Mouse (Mus musculus) midbrain, embryonic 13.5 days (tissue): ENCODE data around the gene Efs. TPM values are rescaled to one million over a fixed set of nuclear protein-coding genes. Genes with fewer than 3 reads are reported as not detected.
A peak's percentile ranks its signal among the peaks of the same experiment; 100 is the strongest.
"Not testable (repeated sequence)": the region's sequence is repeated elsewhere in the genome, so short reads cannot be mapped to it uniquely, and the experiment has no call there.

Source experiments
- ATAC-seq: fragments of 200-750 bp; cut with Nextera tagmentation; 2 replicates; pipeline ENCODE4 v1.8.0; 2017; ENCODE audit warnings: mild to moderate bottlenecking, moderate TSS enrichment, moderate library complexity
- H3K27ac ChIP-seq: fragments of 300-500 bp; sonication (generic); 2 replicates; pipeline ENCODE4 v1.5.1; 2015; ENCODE audit warnings: inconsistent platforms, mild to moderate bottlenecking, moderate library complexity
- H3K27me3 ChIP-seq: fragments of 300-500 bp; sonication (generic); 2 replicates; pipeline ENCODE4 v1.6.1; 2015; ENCODE audit warnings: mild to moderate bottlenecking, inconsistent platforms
- H3K36me3 ChIP-seq: fragments of 300-500 bp; sonication (generic); 2 replicates; pipeline ENCODE4 v1.6.1; 2015; ENCODE audit warnings: mild to moderate bottlenecking, inconsistent platforms
- H3K4me1 ChIP-seq: fragments of 300-500 bp; sonication (generic); replicated peaks from 2 replicates; pipeline ENCODE4 v1.6.1; 2015; ENCODE audit warnings: inconsistent platforms
- H3K4me2 ChIP-seq: fragments of 300-500 bp; sonication (generic); replicated peaks from 2 replicates; pipeline ENCODE4 v1.6.1; 2015; ENCODE audit warnings: moderate library complexity, mild to moderate bottlenecking, inconsistent platforms
- H3K4me3 ChIP-seq: fragments of 300-500 bp; sonication (generic); replicated peaks from 2 replicates; pipeline ENCODE4 v1.5.1; 2015; ENCODE audit warnings: mild to moderate bottlenecking, inconsistent platforms
- H3K9ac ChIP-seq: fragments of 300-500 bp; sonication (generic); replicated peaks from 2 replicates; pipeline ENCODE4 v1.6.1; 2015; ENCODE audit warnings: mild to moderate bottlenecking, inconsistent platforms
- H3K9me3 ChIP-seq: fragments of 300-500 bp; sonication (generic); 2 replicates; pipeline ENCODE4 v1.6.1; 2016; ENCODE audit warnings: mild to moderate bottlenecking, inconsistent platforms
- WGBS: fragments of 180-500 bp; shearing (Covaris S2); methylation state at CpG from one replicate; pipeline ENCODE4 v1.1.7; 2015; 5-methylcytosine and 5-hydroxymethylcytosine counted together
- polyA plus RNA-seq: library from polyadenylated mRNA; unstranded; fragments of >200 nt; fragmentation: Nextera tagmentation; extraction: Ambion mirVana; gene quantifications from 2 replicates; pipeline ENCODE4 v1.2.1, GENCODE M21; 2015

Efs gene
- 18.0 and 21.6 TPM in 2 replicates for polyA plus RNA-seq

- peak within 1 kb of the TSS; percentile 54 for H3K4me3 ChIP-seq
- H3K36me3 ChIP-seq = peaks cover 16% of the 10 kb centered on the region
- ATAC-seq = peak; percentile 68
- H3K9ac ChIP-seq = peak within 1 kb of the TSS; percentile 73
- WGBS = under 1% methylated on average over 53 of the region's 57 CpGs
- peaks cover 44% of the 10 kb centered on the region for H3K4me1 ChIP-seq
- H3K4me2 ChIP-seq = peak within 1 kb of the TSS; percentile 69
- H3K27ac ChIP-seq = peak within 1 kb of the TSS; percentile 91
- no peaks in the 10 kb centered on the region for H3K27me3 ChIP-seq
- peaks cover 15% of the 10 kb centered on the region for H3K9me3 ChIP-seq
Measured at GRCm38 (mm10) chr14:54925349-54926342, at the start of gene Efs. Gene Efs (minus strand): TSS chr14:54926126.

- Histone ChIP-seq H3K27me3 (0 out of 2 replicates have a peak, but pooled peaks cover 2% of the 10 kb centered on the region), H3K27ac (peak overlapping the region; percentile 80), H3K9me3 (no peaks in the 10 kb centered on the region), H3K9ac (no peak overlapping the region), H3K36me3 (no peaks in the 10 kb centered on the region), H3K4me2 (no peak overlapping the region), H3K4me3 (no peak overlapping the region), H3K4me1 (peaks cover 12% of the 10 kb centered on the region)
- peak; percentile 25; the same call in 1 of the 2 replicates for ATAC-seq
- 70% methylated on average over 6 of the region's 6 CpGs for WGBS
Measured at GRCm38 (mm10) chr14:54974068-54974791, 48.3 kb upstream of the Efs start.

DNA sequence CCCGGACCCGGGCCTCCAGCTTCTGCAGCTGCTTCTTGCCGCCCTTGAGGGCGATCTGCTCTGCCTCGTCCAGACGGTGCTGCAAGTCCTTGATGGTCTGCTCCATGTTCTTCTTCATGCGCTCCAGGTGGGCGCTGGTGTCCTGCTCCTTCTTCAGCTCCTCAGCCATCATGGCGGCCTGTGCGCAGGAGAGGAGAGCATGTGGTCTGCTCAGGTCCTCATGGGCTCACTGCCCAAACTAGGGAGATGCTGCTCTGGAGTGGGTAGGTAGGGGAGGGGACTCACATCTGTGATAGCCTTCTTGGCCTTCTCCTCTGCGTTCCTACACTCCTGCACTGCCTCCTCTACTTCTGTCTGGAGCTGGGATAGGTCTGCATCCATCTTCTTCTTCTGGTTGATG lies 46.9 kb upstream of the Efs start:
- ATAC-seq, H3K36me3 ChIP-seq, H3K27me3 ChIP-seq, H3K27ac ChIP-seq, H3K9me3 ChIP-seq, H3K9ac ChIP-seq, H3K4me2 ChIP-seq, H3K4me3 ChIP-seq: not testable (repeated sequence)
- WGBS = 96% methylated on average over 7 of the region's 11 CpGs
- H3K4me1 ChIP-seq = peaks cover 12% of the 10 kb centered on the region

DNA sequence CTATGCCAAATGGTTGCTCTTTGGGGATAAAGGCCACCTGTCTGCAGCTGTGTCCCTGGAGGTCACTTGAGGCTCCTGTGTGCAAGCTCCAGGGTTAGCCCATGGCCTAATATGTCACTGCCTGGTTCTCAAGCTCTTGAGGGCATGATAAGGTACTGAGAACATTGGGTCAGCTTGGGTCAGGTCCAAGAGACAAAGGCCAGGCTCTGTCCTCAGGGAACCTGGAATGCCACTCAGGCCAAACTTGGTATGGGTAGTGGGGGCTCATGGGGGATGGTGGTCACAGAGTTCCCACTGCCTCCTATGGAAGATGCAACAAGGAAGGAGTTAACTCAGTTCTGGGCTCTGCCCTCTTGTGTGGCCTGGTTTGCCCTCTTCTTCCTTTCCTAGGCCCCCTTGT lies 42.4 kb upstream of the Efs start:
- Histone ChIP-seq H3K4me2 (no peak overlapping the region), H3K27me3 (0 out of 2 replicates have a peak, but pooled peaks cover 2% of the 10 kb centered on the region), H3K4me3 (no peak overlapping the region), H3K36me3 (no peaks in the 10 kb centered on the region), H3K9me3 (no peaks in the 10 kb centered on the region), H3K9ac (no peak overlapping the region), H3K27ac (no peak overlapping the region), H3K4me1 (no peaks in the 10 kb centered on the region)
- ATAC-seq = no peak

DNA sequence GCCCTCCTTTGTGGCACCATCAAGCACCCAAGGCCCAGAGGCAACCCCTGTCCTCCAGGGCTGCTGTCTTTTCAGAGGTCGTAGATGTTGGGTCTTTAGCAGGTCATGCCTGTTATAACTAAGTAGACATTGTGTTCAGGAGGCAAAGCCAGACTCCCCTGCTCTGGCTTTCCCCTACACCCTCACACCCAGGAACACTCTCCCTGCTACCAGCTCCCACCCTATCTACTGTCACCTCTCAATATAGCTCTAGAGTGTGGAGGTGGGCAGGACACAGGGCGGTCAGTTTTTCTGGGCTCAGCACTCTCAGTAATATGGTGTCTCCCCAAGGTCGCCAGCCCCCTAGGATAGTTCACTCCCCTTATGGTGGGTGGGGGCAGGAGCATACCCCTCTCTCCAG lies 41.9 kb upstream of the Efs start:
- no peak overlapping the region for H3K4me2 ChIP-seq
- ATAC-seq = no peak
- 95% methylated on average over 3 of the region's 3 CpGs for WGBS
- no peaks in the 10 kb centered on the region for H3K4me1 ChIP-seq
- 0 out of 2 replicates have a peak, but pooled peaks cover 2% of the 10 kb centered on the region for H3K27me3 ChIP-seq
- no peak overlapping the region for H3K4me3 ChIP-seq
- H3K36me3 ChIP-seq = no peaks in the 10 kb centered on the region
- no peak overlapping the region for H3K9ac ChIP-seq
- no peaks in the 10 kb centered on the region for H3K9me3 ChIP-seq
- H3K27ac ChIP-seq = no peak overlapping the region

GRCm38 (mm10) chr14:54966320-54966977 lies 40.5 kb upstream of the Efs start, which contains the start of gene Myh6:
Gene Myh6 (minus strand): TSS chr14:54966927.
- Histone ChIP-seq H3K9me3 (no peaks in the 10 kb centered on the region), H3K27me3 (0 out of 2 replicates have a peak, but pooled peaks cover 2% of the 10 kb centered on the region), H3K9ac (no peak within 1 kb of the TSS), H3K4me3 (no peak within 1 kb of the TSS), H3K4me2 (no peak within 1 kb of the TSS), H3K4me1 (no peaks in the 10 kb centered on the region), H3K36me3 (no peaks in the 10 kb centered on the region), H3K27ac (no peak within 1 kb of the TSS)
- WGBS = 83% methylated on average over 7 of the region's 7 CpGs
- no peak for ATAC-seq

GRCm38 (mm10) chr14:54965631-54966030 lies 39.7 kb upstream of the Efs start:
- no peak overlapping the region for H3K4me3 ChIP-seq
- WGBS = 80% methylated on average over 6 of the region's 6 CpGs
- no peaks in the 10 kb centered on the region for H3K9me3 ChIP-seq
- H3K4me2 ChIP-seq = no peak overlapping the region
- H3K4me1 ChIP-seq = no peaks in the 10 kb centered on the region
- H3K9ac ChIP-seq = no peak overlapping the region
- no peak overlapping the region for H3K27ac ChIP-seq
- ATAC-seq = no peak
- H3K36me3 ChIP-seq = no peaks in the 10 kb centered on the region
- 0 out of 2 replicates have a peak, but pooled peaks cover 2% of the 10 kb centered on the region for H3K27me3 ChIP-seq

DNA sequence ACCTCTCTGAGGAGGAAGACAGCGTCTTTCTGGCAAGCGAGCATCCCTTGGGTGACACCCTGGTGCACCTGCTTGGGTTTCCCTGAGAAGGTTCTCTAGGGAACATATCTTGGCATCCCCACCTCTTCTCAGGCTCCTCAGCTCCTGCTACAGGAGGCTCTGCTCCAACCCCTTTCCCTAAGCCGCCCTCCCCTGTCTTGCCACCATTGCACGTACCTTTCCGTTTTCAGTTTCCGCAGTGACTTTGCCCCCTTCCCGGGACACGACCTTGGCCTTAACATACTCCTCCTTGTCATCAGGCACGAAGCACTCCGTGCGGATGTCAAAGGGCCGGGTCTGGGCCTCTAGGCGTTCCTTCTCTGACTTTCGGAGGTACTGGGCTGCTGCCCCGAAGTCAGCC lies 39.1 kb upstream of the Efs start:
- H3K9me3 ChIP-seq = no peaks in the 10 kb centered on the region
- H3K36me3 ChIP-seq = no peaks in the 10 kb centered on the region
- no peak overlapping the region for H3K27ac ChIP-seq
- H3K4me3 ChIP-seq = no peak overlapping the region
- H3K9ac ChIP-seq = no peak overlapping the region
- ATAC-seq = no peak
- H3K4me2 ChIP-seq = no peak overlapping the region
- H3K4me1 ChIP-seq = no peaks in the 10 kb centered on the region
- 86% methylated on average over 15 of the region's 15 CpGs for WGBS
- no peaks in the 10 kb centered on the region for H3K27me3 ChIP-seq

DNA sequence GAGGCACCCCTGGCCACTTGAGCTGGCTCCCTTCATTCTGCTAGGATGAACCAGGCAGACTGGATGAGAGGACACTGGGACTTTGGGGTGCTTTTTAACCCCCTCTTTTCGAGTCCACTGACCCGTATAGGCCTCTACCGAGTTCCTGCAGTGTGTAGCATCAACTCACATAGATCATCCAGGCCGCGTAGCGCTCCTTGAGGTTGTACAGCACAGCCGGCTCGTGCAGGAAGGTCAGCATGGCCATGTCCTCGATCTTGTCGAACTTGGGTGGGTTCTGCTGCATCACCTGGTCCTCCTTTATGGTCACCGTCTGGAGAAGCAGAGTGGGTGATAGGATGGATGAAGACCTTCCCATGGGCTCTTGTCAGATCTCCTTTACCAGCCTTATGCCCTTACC lies 37.8 kb upstream of the Efs start:
- H3K4me1 ChIP-seq = no peaks in the 10 kb centered on the region
- 89% methylated on average over 11 of the region's 11 CpGs for WGBS
- no peak for ATAC-seq
- no peak overlapping the region for H3K27ac ChIP-seq
- H3K4me2 ChIP-seq = no peak overlapping the region
- H3K4me3 ChIP-seq = no peak overlapping the region
- H3K9ac ChIP-seq = no peak overlapping the region
- no peaks in the 10 kb centered on the region for H3K9me3 ChIP-seq
- no peaks in the 10 kb centered on the region for H3K36me3 ChIP-seq
- H3K27me3 ChIP-seq = no peaks in the 10 kb centered on the region

GRCm38 (mm10) chr14:54962714-54963113 lies 36.8 kb upstream of the Efs start:
- no peaks in the 10 kb centered on the region for H3K36me3 ChIP-seq
- H3K9me3 ChIP-seq = no peaks in the 10 kb centered on the region
- no peaks in the 10 kb centered on the region for H3K4me1 ChIP-seq
- no peaks in the 10 kb centered on the region for H3K27me3 ChIP-seq
- H3K4me3 ChIP-seq = no peak overlapping the region
- no peak overlapping the region for H3K4me2 ChIP-seq
- ATAC-seq = no peak
- 85% methylated on average over 7 of the region's 7 CpGs for WGBS
- no peak overlapping the region for H3K9ac ChIP-seq
- H3K27ac ChIP-seq = no peak overlapping the region

DNA sequence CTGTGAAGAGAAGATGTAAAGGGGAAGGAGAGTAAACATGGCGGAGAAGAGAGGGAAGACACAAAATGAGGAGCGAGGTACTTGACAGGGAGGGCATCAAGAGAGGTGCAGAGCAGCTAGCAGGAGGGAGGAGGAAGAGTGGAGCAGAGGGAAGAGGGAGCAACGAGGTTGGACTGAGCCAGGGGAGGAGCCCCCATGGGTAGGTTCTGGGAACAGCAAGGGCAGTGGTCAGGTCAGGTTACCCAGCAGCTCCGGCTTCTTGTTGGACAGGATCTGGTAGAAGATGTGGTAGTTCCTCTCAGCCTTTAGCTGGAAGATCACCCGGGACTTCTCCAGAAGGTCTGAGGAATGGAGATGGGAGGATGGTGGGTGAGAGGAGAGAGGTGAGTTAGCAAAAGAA lies 35.6 kb upstream of the Efs start:
- Histone ChIP-seq H3K36me3 (no peaks in the 10 kb centered on the region), H3K4me2 (no peak overlapping the region), H3K27me3 (no peaks in the 10 kb centered on the region), H3K4me3 (no peak overlapping the region), H3K9me3 (no peaks in the 10 kb centered on the region), H3K9ac (no peak overlapping the region), H3K27ac (no peak overlapping the region), H3K4me1 (no peaks in the 10 kb centered on the region)
- ATAC-seq = no peak
- 86% methylated on average over 5 of the region's 5 CpGs for WGBS

DNA sequence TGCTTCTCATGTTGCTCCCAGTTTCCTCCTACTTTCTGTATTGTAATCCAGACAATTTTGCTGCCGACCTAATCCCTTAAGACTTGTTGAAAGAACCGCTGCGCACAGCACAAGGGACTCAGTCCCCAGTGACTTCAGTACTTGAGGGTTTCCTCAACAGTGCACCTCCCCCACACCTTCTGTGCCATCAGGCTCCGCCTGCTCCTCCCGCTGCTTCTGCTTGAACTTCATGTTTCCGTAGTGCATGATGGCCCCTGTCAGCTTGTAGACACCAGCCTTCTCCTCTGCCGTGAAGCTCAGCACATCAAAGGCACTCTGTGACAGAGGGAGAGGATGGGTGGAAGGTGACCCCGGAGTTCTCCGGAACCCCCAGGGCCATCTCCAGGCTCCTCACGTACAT lies 34.8 kb upstream of the Efs start:
- WGBS = 61% methylated on average over 10 of the region's 10 CpGs
- no peak overlapping the region for H3K4me3 ChIP-seq
- no peaks in the 10 kb centered on the region for H3K9me3 ChIP-seq
- no peaks in the 10 kb centered on the region for H3K36me3 ChIP-seq
- H3K4me2 ChIP-seq = no peak overlapping the region
- H3K4me1 ChIP-seq = no peaks in the 10 kb centered on the region
- no peak for ATAC-seq
- H3K27me3 ChIP-seq = no peaks in the 10 kb centered on the region
- H3K27ac ChIP-seq = no peak overlapping the region
- no peak overlapping the region for H3K9ac ChIP-seq
